Mouse (Mus musculus) hindbrain, postnatal 0 days (tissue): ENCODE results near the gene Ublcp1. TPM values are rescaled to one million over a fixed set of nuclear protein-coding genes. Genes with fewer than 3 reads are reported as not detected.

ENCODE experiments used
- ATAC-seq: fragments of 200-750 bp; cut with Nextera tagmentation; 2 replicates; pipeline ENCODE4 v1.8.0; 2017; ENCODE audit warnings: mild to moderate bottlenecking, moderate TSS enrichment, moderate library complexity
- DNase-seq: peaks from one replicate; pipeline ENCODE4 v3.0.0-alpha.2; 2015; ENCODE audit warnings: low spot score
- H3K27ac ChIP-seq: fragments of 300-500 bp; sonication (generic); 2 replicates; pipeline ENCODE4 v1.5.1; 2014; ENCODE audit warnings: mild to moderate bottlenecking
- H3K27me3 ChIP-seq: fragments of 300-500 bp; sonication (generic); 2 replicates; pipeline ENCODE4 v1.6.1; 2014; ENCODE audit warnings: low read length, mixed read lengths; ENCODE audit not compliant: insufficient read depth
- H3K36me3 ChIP-seq: fragments of 300-500 bp; sonication (generic); 2 replicates; pipeline ENCODE4 v1.6.1; 2014; ENCODE audit warnings: low read length, mixed read lengths; ENCODE audit not compliant: insufficient read depth
- H3K4me1 ChIP-seq: fragments of 300-500 bp; sonication (generic); 2 replicates; pipeline ENCODE4 v1.6.1; 2014; ENCODE audit warnings: antibody characterized with exemption, low read length, mixed read lengths; ENCODE audit not compliant: insufficient read depth
- H3K4me2 ChIP-seq: fragments of 300-500 bp; sonication (generic); 2 replicates; pipeline ENCODE4 v1.6.1; 2014; ENCODE audit warnings: low read depth, mild to moderate bottlenecking, low read length, moderate library complexity, mixed read lengths
- H3K4me3 ChIP-seq: fragments of 300-500 bp; sonication (generic); 2 replicates; pipeline ENCODE4 v1.5.1; 2014; ENCODE audit warnings: low read length
- H3K9ac ChIP-seq: fragments of 300-500 bp; sonication (generic); replicated peaks from 2 replicates; pipeline ENCODE4 v1.6.1; 2014; ENCODE audit warnings: mild to moderate bottlenecking, low read length, moderate library complexity, mixed read lengths
- H3K9me3 ChIP-seq: fragments of 300-500 bp; sonication (generic); 2 replicates; pipeline ENCODE4 v1.6.1; 2016; ENCODE audit warnings: low read length, mixed read lengths
- CTCF ChIP-seq: IDR thresholded peaks from 2 replicates; pipeline ENCODE4 v1.5.1; 2016; ENCODE audit warnings: antibody characterized with exemption, control low read depth, low read depth
- WGBS: fragments of 180-500 bp; shearing (Covaris S2); extraction: QIAGEN DNeasy Blood & Tissue Kit; methylation state at CpG from one replicate; pipeline ENCODE4 v1.1.7; 2014; 5-methylcytosine and 5-hydroxymethylcytosine counted together
- microRNA-seq, 2 experiments: library from miRNA; unstranded; fragments of <30 nt; microRNA quantifications; one replicate each; pipeline ENCODE4; 2016
- polyA plus RNA-seq: library from polyadenylated mRNA; unstranded; fragments of >200 nt; fragmentation: Nextera tagmentation; extraction: Ambion mirVana; gene quantifications from 2 replicates; pipeline ENCODE4 v1.2.1, GENCODE M21; 2015
- total RNA-seq: library from RNA; depleted of rRNA; stranded (reverse); fragments of >200 nt; gene quantifications from 2 replicates; pipeline ENCODE4 v1.2.3, GENCODE M21; 2014; rRNA removed

Gene Ublcp1
- total and polyA plus RNA-seq, 2 experiments from 2014 or later = 19.9 to 48.8 TPM

GRCm38 (mm10) chr11:44406457-44406856 is 63.8 kb downstream of the Ublcp1 start:
- Histone ChIP-seq H3K27ac (no peak overlapping the region), H3K4me1 (peaks cover 7% of the 10 kb centered on the region; the same call in 1 of the 2 replicates), H3K4me2 (no peak overlapping the region), H3K27me3 (no peaks in the 10 kb centered on the region), H3K36me3 (no peaks in the 10 kb centered on the region), H3K9me3 (no peaks in the 10 kb centered on the region), H3K9ac (no peak overlapping the region), H3K4me3 (no peak overlapping the region)
- 72% methylated on average over 5 of the region's 5 CpGs for WGBS
- ATAC-seq = no peak
- no peak for DNase-seq
- no peak for TF ChIP-seq CTCF

- no peak overlapping the region for H3K9ac ChIP-seq
- H3K4me1 ChIP-seq = peaks cover 7% of the 10 kb centered on the region; the same call in 1 of the 2 replicates
- DNase-seq = no peak
- no peak overlapping the region for H3K27ac ChIP-seq
- 16% methylated on average over 1 of the region's 1 CpGs for WGBS
- H3K4me3 ChIP-seq = no peak overlapping the region
- no peak for TF ChIP-seq CTCF
- no peaks in the 10 kb centered on the region for H3K36me3 ChIP-seq
- no peak for ATAC-seq
- H3K9me3 ChIP-seq = no peaks in the 10 kb centered on the region
- no peak overlapping the region for H3K4me2 ChIP-seq
- H3K27me3 ChIP-seq = no peaks in the 10 kb centered on the region
These were observed 64.3 kb downstream of the Ublcp1 start for GRCm38 (mm10) chr11:44405961-44406360.

GRCm38 (mm10) chr11:44405113-44405512 is 65.2 kb downstream of the Ublcp1 start:
- Histone ChIP-seq H3K4me2 (no peak overlapping the region), H3K9me3 (no peaks in the 10 kb centered on the region), H3K4me1 (peaks cover 7% of the 10 kb centered on the region; the same call in 1 of the 2 replicates), H3K27ac (no peak overlapping the region), H3K4me3 (no peak overlapping the region), H3K36me3 (no peaks in the 10 kb centered on the region), H3K9ac (no peak overlapping the region), H3K27me3 (no peaks in the 10 kb centered on the region)
- ATAC-seq = no peak
- TF ChIP-seq CTCF = no peak
- 90% methylated on average over 4 of the region's 4 CpGs for WGBS
- DNase-seq = no peak

Small RNA genes lying within 50 kb of the gene (microRNA-seq; reads per million reads assigned to microRNA genes)
- 0 reads per million in 2 experiments for gene Gm22121

Other genes with a start within 250 kb of the Ublcp1 start
- not detected in 2 replicates for gene Il12b, start 70.4 kb downstream of the Ublcp1 start, total RNA-seq
- not detected in 2 replicates for gene Il12b, start 70.4 kb downstream of the Ublcp1 start, polyA plus RNA-seq
- 108 and 122 TPM in 2 replicates for gene Rnf145, start 48.5 kb upstream of the Ublcp1 start, total RNA-seq
- gene Rnf145, start 48.5 kb upstream of the Ublcp1 start, polyA plus RNA-seq = 91.8 and 92.9 TPM in 2 replicates
- gene Ebf1, start 146.8 kb upstream of the Ublcp1 start, total RNA-seq = 58.6 and 67.1 TPM in 2 replicates
- 71.7 and 77.7 TPM in 2 replicates for gene Ebf1, start 146.8 kb upstream of the Ublcp1 start, polyA plus RNA-seq